Mouse (Mus musculus) intestine, postnatal 0 days (tissue): ENCODE measurements around the gene Bcl2l12. TPM values are rescaled to one million over a fixed set of nuclear protein-coding genes. Genes with fewer than 3 reads are reported as not detected.

Source experiments
- ATAC-seq: fragments of 200-750 bp; cut with Nextera tagmentation; 2 replicates; pipeline ENCODE4 v1.8.0; 2017; ENCODE audit warnings: mild to moderate bottlenecking, moderate TSS enrichment, moderate library complexity
- H3K27ac ChIP-seq: fragments of 300-500 bp; sonication (generic); 2 replicates; pipeline ENCODE4 v1.5.1; 2014; ENCODE audit warnings: mild to moderate bottlenecking, low read depth, low read length, moderate library complexity
- H3K27me3 ChIP-seq: fragments of 300-500 bp; sonication (generic); replicated peaks from 2 replicates; pipeline ENCODE4 v1.6.1; 2014; ENCODE audit warnings: low read length, mixed read lengths; ENCODE audit not compliant: control insufficient read depth, insufficient read depth
- H3K36me3 ChIP-seq: fragments of 300-500 bp; sonication (generic); 2 replicates; pipeline ENCODE4 v1.6.1; 2014; ENCODE audit warnings: mild to moderate bottlenecking, moderate library complexity; ENCODE audit not compliant: control insufficient read depth, insufficient read depth
- H3K4me1 ChIP-seq: fragments of 300-500 bp; sonication (generic); replicated peaks from 2 replicates; pipeline ENCODE4 v1.6.1; 2014; ENCODE audit warnings: antibody characterized with exemption, low read length, mixed read lengths; ENCODE audit not compliant: control insufficient read depth, insufficient read depth
- H3K4me2 ChIP-seq: fragments of 300-500 bp; sonication (generic); replicated peaks from 2 replicates; pipeline ENCODE4 v1.6.1; 2014; ENCODE audit warnings: low read depth, mild to moderate bottlenecking, moderate library complexity
- H3K4me3 ChIP-seq: fragments of 300-500 bp; sonication (generic); 2 replicates; pipeline ENCODE4 v1.5.1; 2014; ENCODE audit warnings: low read depth, low read length
- H3K9ac ChIP-seq: fragments of 300-500 bp; sonication (generic); 2 replicates; pipeline ENCODE4 v1.6.1; 2014; ENCODE audit warnings: mild to moderate bottlenecking, low read depth, low read length
- H3K9me3 ChIP-seq: fragments of 300-500 bp; sonication (generic); 2 replicates; pipeline ENCODE4 v1.6.1; 2016; ENCODE audit warnings: mixed run types; ENCODE audit not compliant: control insufficient read depth
- CTCF ChIP-seq: sonication (generic); IDR thresholded peaks from 2 replicates; pipeline ENCODE4 v1.5.1; 2016; ENCODE audit warnings: low read depth, mild to moderate bottlenecking, control low read depth, antibody characterized with exemption, moderate library complexity
- WGBS: fragments of 180-500 bp; shearing (Covaris S2); extraction: QIAGEN DNeasy Blood & Tissue Kit; methylation state at CpG from one replicate; pipeline ENCODE4 v1.1.7; 2014; 5-methylcytosine and 5-hydroxymethylcytosine counted together
- microRNA-seq: library from miRNA; unstranded; fragments of <30 nt; microRNA quantifications from one replicate; pipeline ENCODE4, GENCODE M21; 2016
- polyA plus RNA-seq: library from polyadenylated mRNA; unstranded; fragments of >200 nt; fragmentation: Nextera tagmentation; extraction: Ambion mirVana; gene quantifications from 2 replicates; pipeline ENCODE4 v1.2.1, GENCODE M21; 2015

The Bcl2l12 gene
- polyA plus RNA-seq, 1 experiment from 2014 or later = 18.3 TPM

GRCm38 (mm10) chr7:44949922-44950321 is 48.6 kb downstream of the Bcl2l12 start:
- Histone ChIP-seq H3K4me2 (no peak overlapping the region), H3K4me1 (peaks cover 4% of the 10 kb centered on the region; the same call in 1 of the 2 replicates), H3K4me3 (no peak overlapping the region), H3K27ac (no peak overlapping the region), H3K9ac (no peak overlapping the region), H3K27me3 (peaks cover 14% of the 10 kb centered on the region), H3K36me3 (no peaks in the 10 kb centered on the region), H3K9me3 (no peaks in the 10 kb centered on the region)
- WGBS = 73% methylated on average over 6 of the region's 6 CpGs
- no peak for ATAC-seq
- TF ChIP-seq CTCF = no peak

- no peaks in the 10 kb centered on the region for H3K36me3 ChIP-seq
- no peaks in the 10 kb centered on the region for H3K9me3 ChIP-seq
- WGBS = 74% methylated on average over 7 of the region's 7 CpGs
- no peak for TF ChIP-seq CTCF
- no peak within 1 kb of the TSS for H3K4me2 ChIP-seq
- H3K27me3 ChIP-seq = no peaks in the 10 kb centered on the region; the same call in 1 of the 2 replicates
- no peak within 1 kb of the TSS for H3K27ac ChIP-seq
- no peak within 1 kb of the TSS for H3K4me3 ChIP-seq
- ATAC-seq = no peak
- H3K9ac ChIP-seq = no peak within 1 kb of the TSS
- H3K4me1 ChIP-seq = no peaks in the 10 kb centered on the region
These were observed 55.6 kb downstream of the Bcl2l12 start, which contains the start of gene Tsks for GRCm38 (mm10) chr7:44942904-44943303. Gene Tsks (plus strand): TSS chr7:44943204.

Small RNAs within 50 kb of the gene (microRNA-seq; reads per million reads assigned to microRNA genes)
- not detected for gene Mir7054

Other genes with a start within 250 kb of the Bcl2l12 start
- 0.24 and 0.26 TPM in 2 replicates for gene Zfp473, start 247.7 kb downstream of the Bcl2l12 start, polyA plus RNA-seq
- 28.0 and 28.1 TPM in 2 replicates for gene Nup62, start 182.6 kb downstream of the Bcl2l12 start, polyA plus RNA-seq
- gene Il4i1, start 182.3 kb downstream of the Bcl2l12 start, polyA plus RNA-seq = 0.82 and 0.89 TPM in 2 replicates
- gene Atf5, start 182.1 kb downstream of the Bcl2l12 start, polyA plus RNA-seq = 6.5 and 6.6 TPM in 2 replicates
- gene Akt1s1, start 149.7 kb downstream of the Bcl2l12 start, polyA plus RNA-seq = 71.6 and 76.5 TPM in 2 replicates
- 47.4 and 48.5 TPM in 2 replicates for gene Tbc1d17, start 149.6 kb downstream of the Bcl2l12 start, polyA plus RNA-seq
- 27.7 and 32.0 TPM in 2 replicates for gene Pnkp, start 141.6 kb downstream of the Bcl2l12 start, polyA plus RNA-seq
- 112 and 114 TPM in 2 replicates for gene Ptov1, start 128.9 kb downstream of the Bcl2l12 start, polyA plus RNA-seq
- 60.0 and 62.9 TPM in 2 replicates for gene Med25, start 106.0 kb downstream of the Bcl2l12 start, polyA plus RNA-seq
- 11.1 and 12.1 TPM in 2 replicates for gene Fuz, start 102.6 kb downstream of the Bcl2l12 start, polyA plus RNA-seq
- gene Ap2a1, start 69.2 kb downstream of the Bcl2l12 start, polyA plus RNA-seq = 42.8 and 44.1 TPM in 2 replicates
- gene Tsks, start 55.5 kb downstream of the Bcl2l12 start, polyA plus RNA-seq = 0.13 TPM in 1 of 2 replicates, not detected in the other
- gene Cpt1c, start 23.9 kb downstream of the Bcl2l12 start, polyA plus RNA-seq = 3.5 and 4.5 TPM in 2 replicates
- gene Prmt1, start 12.1 kb downstream of the Bcl2l12 start, polyA plus RNA-seq = 124 and 130 TPM in 2 replicates
- 53.2 and 56.4 TPM in 2 replicates for gene Irf3, start 1.1 kb downstream of the Bcl2l12 start, polyA plus RNA-seq
- gene Scaf1, start 17.7 kb upstream of the Bcl2l12 start, polyA plus RNA-seq = 21.7 and 22.6 TPM in 2 replicates
- 94.6 and 100 TPM in 2 replicates for gene Rras, start 19.2 kb upstream of the Bcl2l12 start, polyA plus RNA-seq
- gene Prr12, start 54.2 kb upstream of the Bcl2l12 start, polyA plus RNA-seq = 2.4 and 2.6 TPM in 2 replicates
- 38.9 and 40.5 TPM in 2 replicates for gene Nosip, start 63.7 kb upstream of the Bcl2l12 start, polyA plus RNA-seq
- gene Prrg2, start 64.0 kb upstream of the Bcl2l12 start, polyA plus RNA-seq = 56.8 and 59.0 TPM in 2 replicates
- gene Rcn3, start 93.5 kb upstream of the Bcl2l12 start, polyA plus RNA-seq = 81.8 and 85.6 TPM in 2 replicates
- 2,929 and 3,267 TPM in 2 replicates for gene Fcgrt, start 105.1 kb upstream of the Bcl2l12 start, polyA plus RNA-seq
- gene Rps11, start 125.7 kb upstream of the Bcl2l12 start, polyA plus RNA-seq = 1,691 and 1,755 TPM in 2 replicates
- gene Rpl13a, start 130.0 kb upstream of the Bcl2l12 start, polyA plus RNA-seq = 1,616 and 1,752 TPM in 2 replicates
- gene Gm45713, start 137.5 kb upstream of the Bcl2l12 start, polyA plus RNA-seq = 0.70 and 0.82 TPM in 2 replicates
- gene Flt3l, start 137.7 kb upstream of the Bcl2l12 start, polyA plus RNA-seq = 2.1 and 2.7 TPM in 2 replicates
- gene Pih1d1, start 155.6 kb upstream of the Bcl2l12 start, polyA plus RNA-seq = 63.6 and 64.7 TPM in 2 replicates
- 86.8 and 102 TPM in 2 replicates for gene Aldh16a1, start 155.9 kb upstream of the Bcl2l12 start, polyA plus RNA-seq
- gene Slc17a7, start 165.2 kb upstream of the Bcl2l12 start, polyA plus RNA-seq = not detected in 2 replicates
- not detected in 2 replicates for gene Gfy, start 180.9 kb upstream of the Bcl2l12 start, polyA plus RNA-seq
- not detected in 2 replicates for gene Pth2, start 182.3 kb upstream of the Bcl2l12 start, polyA plus RNA-seq
- gene Ccdc155, start 206.2 kb upstream of the Bcl2l12 start, polyA plus RNA-seq = 0.07 TPM in 1 of 2 replicates, not detected in the other
- 0.47 and 0.55 TPM in 2 replicates for gene Dkkl1, start 213.4 kb upstream of the Bcl2l12 start, polyA plus RNA-seq
- 18.7 and 20.8 TPM in 2 replicates for gene Tead2, start 217.0 kb upstream of the Bcl2l12 start, polyA plus RNA-seq
- gene Cd37, start 240.4 kb upstream of the Bcl2l12 start, polyA plus RNA-seq = 1.6 and 2.3 TPM in 2 replicates
- not detected in 2 replicates for gene Slc6a16, start 242.4 kb upstream of the Bcl2l12 start, polyA plus RNA-seq